Mouse (Mus musculus): ENCODE data around the gene Gm42517. TPM values are rescaled to one million over a fixed set of nuclear protein-coding genes. Genes with fewer than 3 reads are reported as not detected.

The Gm42517 gene
- polyA plus RNA-seq, 2 experiments from 2014 or later = not detected

GRCm38 (mm10) chr5:108349511-108350148 lies 18.1 kb downstream of the Gm42517 start:
- ATAC-seq = peak; percentile 60

GRCm38 (mm10) chr5:108347843-108348242 lies 19.9 kb downstream of the Gm42517 start:
- ATAC-seq = no peak

- no peak for ATAC-seq
Observed at GRCm38 (mm10) chr5:108345313-108346071, 22.2 kb downstream of the Gm42517 start.

DNA sequence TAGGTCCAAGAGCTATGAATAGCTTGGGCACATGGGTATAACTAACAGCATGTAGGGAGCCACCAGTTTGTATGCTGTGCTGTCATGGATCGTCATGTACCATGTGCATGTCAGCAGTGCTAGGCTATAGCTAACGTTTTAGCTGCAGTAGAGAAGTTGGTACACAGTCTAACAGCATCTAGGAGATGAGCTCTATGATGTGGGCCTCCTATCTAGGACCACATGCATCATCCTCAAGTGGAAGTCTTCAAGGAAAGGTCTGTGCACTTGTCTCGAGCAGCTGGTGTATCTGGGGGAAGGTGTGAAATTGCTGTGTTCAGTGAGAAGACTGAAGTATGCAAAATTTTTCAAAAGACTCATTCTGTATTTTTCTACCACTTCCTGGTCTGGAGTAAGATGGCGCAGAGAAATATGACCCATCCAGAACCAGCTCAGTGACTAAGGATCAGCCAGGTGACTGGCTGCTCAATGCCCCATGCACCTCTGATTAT lies 24.0 kb downstream of the Gm42517 start:
- ATAC-seq = no peak

DNA sequence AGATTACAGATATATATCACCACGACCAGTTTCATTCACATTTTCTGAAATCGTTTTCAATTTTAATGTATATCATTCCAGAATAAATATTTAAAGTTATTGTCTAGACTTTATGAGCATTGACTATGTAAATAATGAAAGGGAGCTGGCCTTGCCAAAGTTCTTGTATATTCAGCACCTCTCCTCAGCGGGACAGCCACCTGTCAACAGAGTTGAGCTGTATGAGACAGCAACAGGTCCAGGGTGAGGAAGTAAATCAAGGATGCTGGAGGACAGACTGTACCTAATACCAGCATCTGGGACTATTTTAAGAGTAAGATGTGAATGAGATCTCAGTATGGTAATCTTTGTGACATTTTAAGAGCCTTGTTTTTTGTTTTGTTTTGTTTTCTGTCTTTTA lies 29.7 kb downstream of the Gm42517 start:
- ATAC-seq = no peak

- no peak for ATAC-seq
Observed at GRCm38 (mm10) chr5:108337385-108337784, 30.3 kb downstream of the Gm42517 start.

DNA sequence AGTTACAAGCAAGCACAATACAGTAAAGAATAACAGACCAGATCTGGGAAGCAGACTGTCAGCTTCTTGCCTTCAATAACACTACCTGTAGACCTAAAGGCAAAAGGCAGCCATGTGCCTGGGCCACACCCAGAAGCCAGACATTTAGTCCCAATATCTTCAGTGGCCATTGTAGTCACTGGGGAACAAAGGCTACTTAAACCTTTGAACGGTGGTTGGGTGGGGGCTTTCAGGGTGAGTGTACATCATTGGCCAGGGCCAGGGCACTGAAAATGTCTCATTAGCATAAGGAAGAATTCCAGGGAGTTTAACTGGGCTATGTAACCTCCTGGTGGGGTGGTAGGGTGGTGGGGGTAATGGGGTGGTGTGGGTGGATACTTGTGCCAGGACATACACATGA lies 36.7 kb downstream of the Gm42517 start:
- no peak for ATAC-seq

Other genes starting within 250 kb of the Gm42517 start
- gene Tmed5, start 235.3 kb downstream of the Gm42517 start, polyA plus RNA-seq (2017; shearing (Covaris generic)) = 100 to 1,000 TPM; 104 to 110 TPM
- 1 to 10 TPM; 3.2 to 3.3 TPM for gene Ccdc18, start 235.0 kb downstream of the Gm42517 start, polyA plus RNA-seq (2017; shearing (Covaris generic))
- gene Dr1, start 99.0 kb downstream of the Gm42517 start, polyA plus RNA-seq (2017; shearing (Covaris generic)) = 10 to 100 TPM; 33.6 to 37.4 TPM
- 1 to 10 TPM; 3.0 to 3.7 TPM for gene Pigg, start 55.3 kb downstream of the Gm42517 start, polyA plus RNA-seq (2017; shearing (Covaris generic))
- 1 to 10 TPM in 1 of 2 experiments, under 1 TPM in 1; 0.61 to 1.2 TPM for gene Pde6b, start 20.5 kb upstream of the Gm42517 start, polyA plus RNA-seq (2017; shearing (Covaris generic))
- gene Atp5k, start 66.5 kb upstream of the Gm42517 start, polyA plus RNA-seq (2017; shearing (Covaris generic)) = 100 to 1,000 TPM; 209 to 291 TPM
- not detected for gene Mfsd7a, start 81.0 kb upstream of the Gm42517 start, polyA plus RNA-seq (2017; shearing (Covaris generic))
- 1 to 10 TPM; 3.4 to 4.2 TPM for gene Pcgf3, start 93.3 kb upstream of the Gm42517 start, polyA plus RNA-seq (2017; shearing (Covaris generic))
- not detected for gene Cplx1, start 182.1 kb upstream of the Gm42517 start, polyA plus RNA-seq (2017; shearing (Covaris generic))

All from activated CD4-positive, CD25-positive, alpha-beta regulatory T cell, adult 4 months (primary cell).